Mouse (Mus musculus): Measurements from ENCODE around the gene Ppm1b. TPM values are rescaled to one million over a fixed set of nuclear protein-coding genes. Genes with fewer than 3 reads are reported as not detected.

The Ppm1b gene
- polyA plus RNA-seq, 1 experiment from 2014 or later: 100 TPM

DNA sequence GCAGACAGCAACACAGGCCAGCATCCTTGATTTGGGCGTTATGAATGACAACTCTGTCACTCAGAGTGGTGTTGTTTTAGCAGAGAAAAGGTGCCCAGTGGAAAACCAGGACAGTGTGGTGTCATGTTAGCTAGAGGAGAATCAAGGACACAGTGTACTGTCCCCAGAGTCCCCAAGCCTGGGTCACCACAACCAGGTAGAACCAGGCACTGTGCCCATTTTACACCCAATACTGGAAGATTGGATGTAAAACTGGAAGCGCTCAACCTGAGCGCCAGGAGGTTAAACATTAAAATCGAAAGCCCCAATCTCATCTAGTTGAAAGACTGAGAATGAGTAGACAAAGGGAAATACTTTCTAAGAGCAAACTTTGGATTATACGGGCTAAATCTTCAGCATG lies 87.9 kb downstream of the Ppm1b start:
- no peak overlapping the region for H3K27ac ChIP-seq (ENCODE audit: low read depth, low read length)
- WGBS: 90% methylated on average over 5 of the region's 5 CpGs

DNA sequence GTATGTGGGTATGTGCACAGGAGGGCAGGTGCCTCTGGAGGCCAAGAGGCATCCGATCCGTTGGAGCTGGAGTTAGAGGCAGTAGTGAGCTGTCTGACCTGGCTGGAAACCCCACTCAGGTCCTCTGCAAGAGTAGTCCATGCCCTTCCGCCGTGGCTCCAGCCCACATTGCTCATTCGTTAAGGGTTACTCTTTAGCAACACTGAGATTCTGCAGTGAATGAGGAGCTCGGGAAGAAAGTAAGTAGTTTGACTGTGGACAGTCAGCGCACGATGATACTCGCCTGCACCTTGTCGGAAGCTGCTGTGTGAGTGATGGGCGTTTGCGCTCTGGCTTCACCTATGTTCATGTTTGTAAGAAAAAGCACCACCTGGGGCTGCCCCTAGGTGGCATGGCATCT lies 88.6 kb downstream of the Ppm1b start:
- H3K4me3 ChIP-seq (ENCODE audit: low read depth, low read length): no peak overlapping the region
- no peaks in the 10 kb centered on the region for H3K4me1 ChIP-seq (ENCODE audit: control insufficient read depth, insufficient read depth, low read length)
- 89% methylated on average over 12 of the region's 12 CpGs for WGBS
- no peaks in the 10 kb centered on the region for H3K36me3 ChIP-seq (ENCODE audit: control insufficient read depth, insufficient read depth, low read length)
- DNase-seq (ENCODE audit: low spot score) (no peak), ATAC-seq (ENCODE audit: insufficient read depth, low FRiP score, low TSS enrichment) (no peak)
- no peaks in the 10 kb centered on the region for H3K9me3 ChIP-seq (ENCODE audit: control insufficient read depth, low read length)
- no peak overlapping the region for H3K27ac ChIP-seq (ENCODE audit: low read depth, low read length)
- no peak overlapping the region for H3K4me2 ChIP-seq (ENCODE audit: low read depth)
- H3K9ac ChIP-seq (ENCODE audit: low read length): no peak overlapping the region
- H3K27me3 ChIP-seq (ENCODE audit: control insufficient read depth, insufficient read depth, low read length): no peaks in the 10 kb centered on the region

More for the DNA sequence above, 87.9 kb downstream of the Ppm1b start:
- Histone ChIP-seq H3K27me3 (ENCODE audit: control insufficient read depth, insufficient read depth, low read length) (no peaks in the 10 kb centered on the region), H3K4me2 (ENCODE audit: low read depth) (no peak overlapping the region), H3K9ac (ENCODE audit: low read length) (no peak overlapping the region), H3K4me1 (ENCODE audit: control insufficient read depth, insufficient read depth, low read length) (no peaks in the 10 kb centered on the region), H3K9me3 (ENCODE audit: control insufficient read depth, low read length) (no peaks in the 10 kb centered on the region), H3K4me3 (ENCODE audit: low read depth, low read length) (no peak overlapping the region), H3K36me3 (ENCODE audit: control insufficient read depth, insufficient read depth, low read length) (no peaks in the 10 kb centered on the region)
- ATAC-seq (ENCODE audit: insufficient read depth, low FRiP score, low TSS enrichment) (no peak), DNase-seq (ENCODE audit: low spot score) (no peak)

- WGBS: 94% methylated on average over 5 of the region's 5 CpGs
- no peak for ATAC-seq (ENCODE audit: insufficient read depth, low FRiP score, low TSS enrichment)
- H3K36me3 ChIP-seq (ENCODE audit: control insufficient read depth, insufficient read depth, low read length): no peaks in the 10 kb centered on the region
- no peaks in the 10 kb centered on the region for H3K27me3 ChIP-seq (ENCODE audit: control insufficient read depth, insufficient read depth, low read length)
- H3K27ac ChIP-seq (ENCODE audit: low read depth, low read length): no peak overlapping the region
- no peaks in the 10 kb centered on the region for H3K9me3 ChIP-seq (ENCODE audit: control insufficient read depth, low read length)
- H3K4me2 ChIP-seq (ENCODE audit: low read depth): no peak overlapping the region
- DNase-seq (ENCODE audit: low spot score): no peak
- no peaks in the 10 kb centered on the region for H3K4me1 ChIP-seq (ENCODE audit: control insufficient read depth, insufficient read depth, low read length)
- no peak overlapping the region for H3K9ac ChIP-seq (ENCODE audit: low read length)
- H3K4me3 ChIP-seq (ENCODE audit: low read depth, low read length): no peak overlapping the region
Observed at GRCm38 (mm10) chr17:85048379-85048778, 91.8 kb downstream of the Ppm1b start.

GRCm38 (mm10) chr17:85058276-85058675 lies 101.7 kb downstream of the Ppm1b start:
- H3K9ac ChIP-seq (ENCODE audit: low read length): no peak overlapping the region
- ATAC-seq (ENCODE audit: insufficient read depth, low FRiP score, low TSS enrichment) (no peak), DNase-seq (ENCODE audit: low spot score) (no peak)
- no peaks in the 10 kb centered on the region for H3K4me1 ChIP-seq (ENCODE audit: control insufficient read depth, insufficient read depth, low read length)
- H3K36me3 ChIP-seq (ENCODE audit: control insufficient read depth, insufficient read depth, low read length): 0 out of 2 replicates have a peak, but pooled peaks cover 2% of the 10 kb centered on the region
- no peak overlapping the region for H3K27ac ChIP-seq (ENCODE audit: low read depth, low read length)
- WGBS: 91% methylated on average over 7 of the region's 7 CpGs
- H3K27me3 ChIP-seq (ENCODE audit: control insufficient read depth, insufficient read depth, low read length): no peaks in the 10 kb centered on the region
- no peaks in the 10 kb centered on the region for H3K9me3 ChIP-seq (ENCODE audit: control insufficient read depth, low read length)
- no peak overlapping the region for H3K4me3 ChIP-seq (ENCODE audit: low read depth, low read length)
- H3K4me2 ChIP-seq (ENCODE audit: low read depth): no peak overlapping the region

- Histone ChIP-seq H3K4me1 (ENCODE audit: control insufficient read depth, insufficient read depth, low read length) (no peaks in the 10 kb centered on the region), H3K9me3 (ENCODE audit: control insufficient read depth, low read length) (no peaks in the 10 kb centered on the region), H3K9ac (ENCODE audit: low read length) (no peak overlapping the region), H3K27ac (ENCODE audit: low read depth, low read length) (no peak overlapping the region), H3K4me3 (ENCODE audit: low read depth, low read length) (no peak overlapping the region), H3K36me3 (ENCODE audit: control insufficient read depth, insufficient read depth, low read length) (0 out of 2 replicates have a peak, but pooled peaks cover 2% of the 10 kb centered on the region), H3K4me2 (ENCODE audit: low read depth) (no peak overlapping the region), H3K27me3 (ENCODE audit: control insufficient read depth, insufficient read depth, low read length) (no peaks in the 10 kb centered on the region)
- WGBS: 94% methylated on average over 6 of the region's 6 CpGs
- DNase-seq (ENCODE audit: low spot score): no peak
- no peak for ATAC-seq (ENCODE audit: insufficient read depth, low FRiP score, low TSS enrichment)
Observed at GRCm38 (mm10) chr17:85059136-85059535, 102.6 kb downstream of the Ppm1b start.

DNA sequence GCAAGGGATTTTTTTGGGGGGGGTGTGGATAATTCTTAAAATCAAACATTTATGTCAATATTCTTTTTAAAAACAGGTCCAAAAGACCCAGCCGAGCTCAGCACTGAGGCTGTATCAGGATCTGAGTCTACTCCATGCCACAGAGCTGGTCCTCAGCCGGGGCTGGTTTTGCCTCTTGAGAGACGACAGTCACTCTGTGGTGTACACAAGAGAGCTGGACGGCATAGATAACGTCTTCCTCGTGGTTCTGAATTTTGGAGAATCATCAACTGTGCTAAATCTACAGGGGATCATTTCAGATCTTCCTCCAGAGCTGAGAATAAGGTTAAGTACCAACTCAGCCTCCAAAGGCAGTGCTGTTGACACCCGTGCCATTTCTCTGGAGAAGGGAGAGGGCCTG lies 107.0 kb downstream of the Ppm1b start:
- Histone ChIP-seq H3K9me3 (ENCODE audit: control insufficient read depth, low read length) (no peaks in the 10 kb centered on the region), H3K36me3 (ENCODE audit: control insufficient read depth, insufficient read depth, low read length) (peaks cover 5% of the 10 kb centered on the region)
- no peak for ATAC-seq (ENCODE audit: insufficient read depth, low FRiP score, low TSS enrichment)

GRCm38 (mm10) chr17:85067331-85067730 lies 110.8 kb downstream of the Ppm1b start:
- WGBS: 98% methylated on average over 7 of the region's 7 CpGs
- Histone ChIP-seq H3K36me3 (ENCODE audit: control insufficient read depth, insufficient read depth, low read length) (peaks cover 5% of the 10 kb centered on the region), H3K4me2 (ENCODE audit: low read depth) (no peak overlapping the region), H3K9me3 (ENCODE audit: control insufficient read depth, low read length) (no peaks in the 10 kb centered on the region), H3K4me1 (ENCODE audit: control insufficient read depth, insufficient read depth, low read length) (peaks cover under 1% of the 10 kb centered on the region; the same call in 1 of the 2 replicates), H3K4me3 (ENCODE audit: low read depth, low read length) (no peak overlapping the region), H3K27me3 (ENCODE audit: control insufficient read depth, insufficient read depth, low read length) (no peaks in the 10 kb centered on the region), H3K27ac (ENCODE audit: low read depth, low read length) (no peak overlapping the region), H3K9ac (ENCODE audit: low read length) (no peak overlapping the region)
- DNase-seq (ENCODE audit: low spot score): no peak
- ATAC-seq (ENCODE audit: insufficient read depth, low FRiP score, low TSS enrichment): no peak

More for the DNA sequence above, 107.0 kb downstream of the Ppm1b start:
- H3K27ac ChIP-seq (ENCODE audit: low read depth, low read length): no peak overlapping the region
- no peak overlapping the region for H3K4me3 ChIP-seq (ENCODE audit: low read depth, low read length)
- H3K27me3 ChIP-seq (ENCODE audit: control insufficient read depth, insufficient read depth, low read length): no peaks in the 10 kb centered on the region
- no peak overlapping the region for H3K4me2 ChIP-seq (ENCODE audit: low read depth)
- no peaks in the 10 kb centered on the region for H3K4me1 ChIP-seq (ENCODE audit: control insufficient read depth, insufficient read depth, low read length)
- no peak for DNase-seq (ENCODE audit: low spot score)
- WGBS: 92% methylated on average over 7 of the region's 7 CpGs
- no peak overlapping the region for H3K9ac ChIP-seq (ENCODE audit: low read length)

DNA sequence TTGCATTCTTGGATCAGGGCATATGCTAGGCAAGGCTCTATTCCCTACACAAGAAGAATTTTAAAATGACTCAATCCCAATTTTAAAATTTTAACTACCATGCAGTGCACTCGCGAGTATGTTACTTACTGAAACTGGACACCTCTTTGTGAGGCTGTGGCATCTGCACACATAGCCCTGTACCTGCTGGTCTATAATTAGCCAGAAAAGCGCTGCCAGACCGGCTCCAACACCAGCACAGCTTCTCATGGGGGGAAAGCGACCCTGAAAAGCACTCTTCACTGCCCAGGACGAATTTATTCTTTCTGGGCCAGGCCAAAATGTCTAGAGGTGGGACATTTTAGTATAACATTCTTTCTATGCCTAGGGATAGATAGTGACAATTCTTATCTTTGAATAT lies 114.1 kb downstream of the Ppm1b start:
- ATAC-seq (ENCODE audit: insufficient read depth, low FRiP score, low TSS enrichment): no peak
- no peak overlapping the region for H3K4me2 ChIP-seq (ENCODE audit: low read depth)
- H3K4me3 ChIP-seq (ENCODE audit: low read depth, low read length): no peak overlapping the region
- WGBS: 86% methylated on average over 6 of the region's 6 CpGs
- H3K9me3 ChIP-seq (ENCODE audit: control insufficient read depth, low read length): no peaks in the 10 kb centered on the region
- H3K9ac ChIP-seq (ENCODE audit: low read length): no peak overlapping the region
- H3K27me3 ChIP-seq (ENCODE audit: control insufficient read depth, insufficient read depth, low read length): no peaks in the 10 kb centered on the region
- H3K27ac ChIP-seq (ENCODE audit: low read depth, low read length): no peak overlapping the region
- DNase-seq (ENCODE audit: low spot score): no peak
- peaks cover 7% of the 10 kb centered on the region for H3K4me1 ChIP-seq (ENCODE audit: control insufficient read depth, insufficient read depth, low read length)
- peaks cover 2% of the 10 kb centered on the region for H3K36me3 ChIP-seq (ENCODE audit: control insufficient read depth, insufficient read depth, low read length)

- Histone ChIP-seq H3K4me1 (ENCODE audit: control insufficient read depth, insufficient read depth, low read length) (peaks cover 7% of the 10 kb centered on the region), H3K27me3 (ENCODE audit: control insufficient read depth, insufficient read depth, low read length) (no peaks in the 10 kb centered on the region), H3K4me3 (ENCODE audit: low read depth, low read length) (no peak overlapping the region), H3K36me3 (ENCODE audit: control insufficient read depth, insufficient read depth, low read length) (no peaks in the 10 kb centered on the region; the same call in 1 of the 2 replicates), H3K9ac (ENCODE audit: low read length) (no peak overlapping the region), H3K4me2 (ENCODE audit: low read depth) (no peak overlapping the region), H3K27ac (ENCODE audit: low read depth, low read length) (no peak overlapping the region), H3K9me3 (ENCODE audit: control insufficient read depth, low read length) (no peaks in the 10 kb centered on the region)
- no peak for DNase-seq (ENCODE audit: low spot score)
- 91% methylated on average over 8 of the region's 8 CpGs for WGBS
- ATAC-seq (ENCODE audit: insufficient read depth, low FRiP score, low TSS enrichment): no peak
Observed at GRCm38 (mm10) chr17:85071088-85071775, 114.7 kb downstream of the Ppm1b start.

Measured in neural tube, embryonic 11.5 days (tissue).